Mouse (Mus musculus) lung, postnatal 4 days (tissue): ENCODE data around the gene Cdc14b.

Source experiments
- DNase-seq, 2 experiments: peaks; one replicate each; pipeline ENCODE4 v3.0.0; 2021

Gene Cdc14b

GRCm38 (mm10) chr13:64169746-64170145 is 105.3 kb downstream of the Cdc14b start:
- peak; percentile 30 to 37 for DNase-seq

- DNase-seq: no peak
These were observed 111.9 kb downstream of the Cdc14b start for GRCm38 (mm10) chr13:64163147-64163715.

- DNase-seq: peak; percentile 11 to 32
These were observed 112.5 kb downstream of the Cdc14b start for GRCm38 (mm10) chr13:64162626-64163025.

GRCm38 (mm10) chr13:64161916-64162611 is 113.0 kb downstream of the Cdc14b start:
- DNase-seq: no peak

- peak; percentile 99 for DNase-seq
These were observed 113.6 kb downstream of the Cdc14b start, which contains the start of gene Habp4 for GRCm38 (mm10) chr13:64161548-64161915. Habp4 (plus strand) TSS chr13:64161824.

- DNase-seq: no peak
These were observed 118.1 kb downstream of the Cdc14b start for GRCm38 (mm10) chr13:64156966-64157365.

GRCm38 (mm10) chr13:64155171-64155571 is 119.9 kb downstream of the Cdc14b start:
- peak; percentile 38 to 44 for DNase-seq

GRCm38 (mm10) chr13:64154651-64155050 is 120.4 kb downstream of the Cdc14b start:
- DNase-seq: no peak

GRCm38 (mm10) chr13:64153751-64154267 is 121.3 kb downstream of the Cdc14b start:
- DNase-seq: peak; percentile 43 to 67

GRCm38 (mm10) chr13:64153083-64153682 is 121.9 kb downstream of the Cdc14b start, which contains the start of gene Zfp367:
Zfp367 (minus strand) TSS chr13:64153202.
- peak; percentile 98 to 99 for DNase-seq

GRCm38 (mm10) chr13:64152671-64153082 is 122.4 kb downstream of the Cdc14b start:
- no peak for DNase-seq

- DNase-seq: peak; percentile 90 to 91
These were observed 122.8 kb downstream of the Cdc14b start for GRCm38 (mm10) chr13:64152241-64152669.

- no peak for DNase-seq
These were observed 125.0 kb downstream of the Cdc14b start for GRCm38 (mm10) chr13:64150121-64150520.
